Mouse (Mus musculus) gastrocnemius, adult 2 months (tissue): Measurements from ENCODE around the gene Irf4. TPM values are rescaled to one million over a fixed set of nuclear protein-coding genes. Genes with fewer than 3 reads are reported as not detected.
A peak's percentile ranks its signal among the peaks of the same experiment; 100 is the strongest.

Experiments used
- DNase-seq: peaks from one replicate; pipeline ENCODE4 v3.0.0; 2022
- H3K27ac ChIP-seq: fragments of 200-600 bp; 2 replicates; pipeline ENCODE4 v1.8.1; 2022; ENCODE audit warnings: mild to moderate bottlenecking
- H3K4me3 ChIP-seq: fragments of 200-600 bp; 2 replicates; pipeline ENCODE4 v1.8.1; 2022; ENCODE audit warnings: mild to moderate bottlenecking, moderate library complexity
- CTCF ChIP-seq: fragments of 200-600 bp; IDR thresholded peaks from 2 replicates; pipeline ENCODE4 v1.8.1; 2022; ENCODE audit warnings: antibody characterized with exemption, mild to moderate bottlenecking, moderate library complexity
- intact Hi-C: fragments of 180-260 bp; cut with DNase I; formaldehyde crosslinking; loops from one replicate; pipeline ENCODE4 v1.15.1; 2025
- total RNA-seq, 2 experiments: library from RNA; stranded (reverse); gene quantifications; 2 replicates each; pipeline ENCODE4 v1.2.3; 2021

Irf4 gene
- total RNA-seq, 2 experiments from 2014 or later = 0.64 to 2.5 TPM

- intact Hi-C loops = no loop called here
- Histone ChIP-seq H3K4me3 (no peak overlapping the region), H3K27ac (no peak overlapping the region)
- no peak for DNase-seq
- no peak for TF ChIP-seq CTCF
Measured at GRCm38 (mm10) chr13:30747504-30747903, 1.5 kb upstream of the Irf4 start.

GRCm38 (mm10) chr13:30748321-30748720, 705 bp upstream of the Irf4 start:
- no peak for TF ChIP-seq CTCF
- H3K27ac ChIP-seq = no peak overlapping the region
- no peak for DNase-seq
- intact Hi-C loops = no loop called here
- no peak overlapping the region for H3K4me3 ChIP-seq

GRCm38 (mm10) chr13:30749557-30750141, 623 bp downstream of the Irf4 start:
- Histone ChIP-seq H3K4me3 (peak overlapping the region; percentile 81), H3K27ac (peak overlapping the region; percentile 72)
- DNase-seq = peak; percentile 36
- intact Hi-C loops = no loop called here
- TF ChIP-seq CTCF = no peak

GRCm38 (mm10) chr13:30750461-30751303, 1.7 kb downstream of the Irf4 start:
- no peak for TF ChIP-seq CTCF
- H3K27ac ChIP-seq = peak overlapping the region; percentile 72; the same call in 1 of the 2 replicates
- H3K4me3 ChIP-seq = peak overlapping the region; percentile 81
- DNase-seq = peak; percentile 41
- intact Hi-C loops = no loop called here

- TF ChIP-seq CTCF = no peak
- Histone ChIP-seq H3K4me3 (peak overlapping the region; percentile 81), H3K27ac (no peak overlapping the region)
- intact Hi-C loops = no loop called here
- no peak for DNase-seq
Measured at GRCm38 (mm10) chr13:30751304-30751580, 2.2 kb downstream of the Irf4 start.

GRCm38 (mm10) chr13:30752581-30753187, 3.7 kb downstream of the Irf4 start:
- DNase-seq = no peak
- intact Hi-C loops = no loop called here
- H3K4me3 ChIP-seq = no peak overlapping the region
- H3K27ac ChIP-seq = no peak overlapping the region
- no peak for TF ChIP-seq CTCF

GRCm38 (mm10) chr13:30753441-30753840, 4.4 kb downstream of the Irf4 start:
- Histone ChIP-seq H3K27ac (no peak overlapping the region), H3K4me3 (no peak overlapping the region)
- intact Hi-C loops = no loop called here
- TF ChIP-seq CTCF = no peak
- no peak for DNase-seq

- Histone ChIP-seq H3K4me3 (no peak overlapping the region), H3K27ac (no peak overlapping the region)
- TF ChIP-seq CTCF = no peak
- intact Hi-C loops = no loop called here
- DNase-seq = no peak
Measured at GRCm38 (mm10) chr13:30754066-30754465, 5.0 kb downstream of the Irf4 start.

- Histone ChIP-seq H3K4me3 (no peak overlapping the region), H3K27ac (no peak overlapping the region)
- no peak for DNase-seq
- intact Hi-C loops = no loop called here
- no peak for TF ChIP-seq CTCF
Measured at GRCm38 (mm10) chr13:30754825-30755476, 5.9 kb downstream of the Irf4 start.

GRCm38 (mm10) chr13:30755577-30755976, 6.6 kb downstream of the Irf4 start:
- DNase-seq = no peak
- intact Hi-C loops = no loop called here
- no peak for TF ChIP-seq CTCF
- H3K4me3 ChIP-seq = no peak overlapping the region
- no peak overlapping the region for H3K27ac ChIP-seq

GRCm38 (mm10) chr13:30755998-30756639, 7.1 kb downstream of the Irf4 start:
- TF ChIP-seq CTCF = no peak
- no peak for DNase-seq
- H3K4me3 ChIP-seq = no peak overlapping the region

GRCm38 (mm10) chr13:30757264-30757900, 8.4 kb downstream of the Irf4 start:
- no peak overlapping the region for H3K27ac ChIP-seq
- no peak for TF ChIP-seq CTCF
- intact Hi-C loops = no loop called here

More at GRCm38 (mm10) chr13:30755998-30756639, 7.1 kb downstream of the Irf4 start:
- no peak overlapping the region for H3K27ac ChIP-seq
- intact Hi-C loops = no loop called here

More at GRCm38 (mm10) chr13:30757264-30757900, 8.4 kb downstream of the Irf4 start:
- H3K4me3 ChIP-seq = no peak overlapping the region
- no peak for DNase-seq
